Mouse (Mus musculus) bone marrow, adult 2 months (tissue): ENCODE results near the gene Gm1123. TPM values are rescaled to one million over a fixed set of nuclear protein-coding genes. Genes with fewer than 3 reads are reported as not detected.

Experiments
- H3K27ac ChIP-seq: fragments of 200-500 bp; 2 replicates; pipeline ENCODE4 v1.5.1; 2012; ENCODE audit warnings: low read depth, mild to moderate bottlenecking, control low read depth, inconsistent platforms, low read length; ENCODE audit not compliant: control insufficient read depth, poor library complexity, insufficient read depth
- H3K4me1 ChIP-seq: fragments of 200-500 bp; 2 replicates; pipeline ENCODE4 v1.6.1; 2011; ENCODE audit warnings: low read length; ENCODE audit not compliant: control insufficient read depth, insufficient read depth
- H3K4me3 ChIP-seq: fragments of 200-500 bp; replicated peaks from 2 replicates; pipeline ENCODE3; 2011; ENCODE audit warnings: mild to moderate bottlenecking, low read depth, low read length, control low read depth; ENCODE audit not compliant: control insufficient read depth
- CTCF ChIP-seq: fragments of 200-500 bp; IDR thresholded peaks from 2 replicates; pipeline ENCODE4 v1.5.1; 2011; ENCODE audit warnings: low read length, control low read depth; ENCODE audit not compliant: control insufficient read depth, insufficient read depth
- POLR2A ChIP-seq: fragments of 200-500 bp; IDR thresholded peaks from 2 replicates; pipeline ENCODE4 v1.6.1; 2011; ENCODE audit warnings: low read depth, mild to moderate bottlenecking, control low read depth, low read length, borderline replicate concordance; ENCODE audit not compliant: control insufficient read depth
- WGBS: fragments of 180-500 bp; shearing (Covaris S2); methylation state at CpG from one replicate; pipeline ENCODE4 v1.1.7; 2018; 5-methylcytosine and 5-hydroxymethylcytosine counted together
- polyA plus RNA-seq: library from polyadenylated mRNA; stranded (reverse); fragments of >200 nt; gene quantifications from 2 replicates; pipeline ENCODE4 v1.2.4, GENCODE M21; 2011; ENCODE audit warnings: low replicate concordance; ENCODE audit not compliant: missing spikeins, insufficient read depth, insufficient read length

Gene Gm1123
- polyA plus RNA-seq, 1 experiment, result not detected

- WGBS, result 7% methylated on average over 6 of the region's 6 CpGs
- Histone ChIP-seq H3K4me1 (no peaks in the 10 kb centered on the region; the same call in 1 of the 2 replicates), H3K27ac (no peak overlapping the region), H3K4me3 (no peak overlapping the region)
- TF ChIP-seq CTCF (no peak), POLR2A (no peak)
These were observed 76.9 kb downstream of the Gm1123 start for GRCm38 (mm10) chr9:98958628-98959027.

GRCm38 (mm10) chr9:98957751-98958351, 77.7 kb downstream of the Gm1123 start:
- no peaks in the 10 kb centered on the region; the same call in 1 of the 2 replicates for H3K4me1 ChIP-seq
- no peak for TF ChIP-seq POLR2A
- no peak for TF ChIP-seq CTCF
- no peak overlapping the region for H3K27ac ChIP-seq
- WGBS, result 4% methylated on average over 23 of the region's 23 CpGs
- H3K4me3 ChIP-seq, result no peak overlapping the region

Other genes starting within 250 kb of the Gm1123 start
- gene Prr23a1, start 193.2 kb downstream of the Gm1123 start, polyA plus RNA-seq, result not detected in 2 replicates
- not detected in 2 replicates for gene Prr23a2, start 179.2 kb downstream of the Gm1123 start, polyA plus RNA-seq
- not detected in 2 replicates for gene Prr23a3, start 170.9 kb downstream of the Gm1123 start, polyA plus RNA-seq
- gene 7420426K07Rik, start 132.6 kb downstream of the Gm1123 start, polyA plus RNA-seq, result not detected in 2 replicates
- gene Foxl2, start 80.4 kb downstream of the Gm1123 start, polyA plus RNA-seq, result not detected in 2 replicates
- gene Faim, start 49.3 kb downstream of the Gm1123 start, polyA plus RNA-seq, result 11.9 and 13.4 TPM in 2 replicates
- 7.4 and 10.7 TPM in 2 replicates for gene Pik3cb, start 104.9 kb upstream of the Gm1123 start, polyA plus RNA-seq
- not detected in 2 replicates for gene Faiml, start 201.5 kb upstream of the Gm1123 start, polyA plus RNA-seq
- gene Cep70, start 207.7 kb upstream of the Gm1123 start, polyA plus RNA-seq, result 15.8 and 22.7 TPM in 2 replicates